Mouse (Mus musculus): ENCODE measurements around the gene Rbfox1. TPM values are rescaled to one million over a fixed set of nuclear protein-coding genes. Genes with fewer than 3 reads are reported as not detected.

Rbfox1 gene
- polyA plus RNA-seq, 1 experiment from 2014 or later: 223 TPM

DNA sequence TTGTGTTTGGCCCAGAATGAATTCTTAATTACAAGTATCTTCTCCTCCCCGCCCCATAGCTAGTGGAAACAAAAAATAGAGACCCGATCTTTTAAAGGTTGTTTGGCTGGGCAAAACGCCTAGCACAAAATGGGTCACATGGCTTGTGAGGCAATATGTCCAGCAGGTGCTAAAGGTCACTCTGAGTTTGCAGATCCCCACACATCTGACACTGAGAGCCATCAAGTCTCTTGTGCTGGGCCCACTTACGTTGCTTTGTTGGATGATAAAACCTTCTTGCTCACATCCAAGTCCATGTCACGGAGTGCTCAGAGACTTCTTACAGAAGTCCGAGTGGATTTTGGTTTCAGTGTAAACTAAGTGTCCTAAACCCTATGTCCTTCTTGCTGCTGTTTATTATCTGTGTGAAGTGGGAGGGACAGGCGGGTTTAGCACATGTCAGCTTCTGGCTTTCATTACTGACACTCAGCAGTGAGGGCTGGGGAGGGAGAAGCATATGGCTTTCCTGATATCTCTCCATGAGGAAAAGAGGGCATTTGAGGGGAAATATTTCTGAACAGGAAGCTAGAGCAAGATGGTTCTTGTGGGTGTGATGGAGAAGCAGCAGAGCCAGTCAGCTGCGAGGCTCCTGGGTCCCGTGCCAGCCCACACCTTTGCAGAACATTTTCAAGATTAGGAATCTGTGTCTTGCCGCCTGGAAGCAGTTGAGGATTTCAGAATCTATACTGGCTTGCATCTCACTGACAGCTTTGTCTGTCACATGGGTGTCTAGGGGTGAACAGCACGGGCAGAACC is 1214.5 kb downstream of the Rbfox1 start:
- Histone ChIP-seq H3K9ac (no peak overlapping the region), H3K4me3 (no peak overlapping the region), H3K9me3 (no peaks in the 10 kb centered on the region), H3K27me3 (replicated peaks) (no peaks in the 10 kb centered on the region), H3K4me1 (no peaks in the 10 kb centered on the region), H3K36me3 (replicated peaks) (no peaks in the 10 kb centered on the region), H3K4me2 (no peak overlapping the region), H3K27ac (no peak overlapping the region)
- 85% methylated on average over 11 of the region's 11 CpGs for WGBS
- no peak for ATAC-seq (replicated peaks)

DNA sequence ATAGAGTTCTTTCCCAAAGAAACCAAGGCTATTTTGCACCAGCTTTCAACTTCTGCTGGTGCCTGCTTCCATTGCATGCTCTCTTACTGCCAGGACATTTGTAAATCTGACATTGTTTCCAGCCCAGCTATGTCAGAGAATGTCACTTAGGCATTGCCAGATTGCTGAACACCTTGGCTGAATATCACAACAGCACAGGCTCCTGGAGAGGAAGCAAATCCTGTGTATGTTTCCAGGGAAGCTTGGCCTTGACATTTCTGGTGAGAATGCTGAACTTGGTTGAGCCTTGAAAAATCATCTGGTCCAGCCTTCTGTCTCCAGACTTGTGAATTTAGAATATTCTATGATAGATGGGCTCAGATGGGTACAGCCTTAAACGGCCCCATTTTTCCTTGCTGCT is 1217.3 kb downstream of the Rbfox1 start:
- 89% methylated on average over 1 of the region's 1 CpGs for WGBS
- Histone ChIP-seq H3K4me3 (no peak overlapping the region), H3K9ac (no peak overlapping the region), H3K4me1 (no peaks in the 10 kb centered on the region), H3K27me3 (replicated peaks) (no peaks in the 10 kb centered on the region), H3K27ac (no peak overlapping the region), H3K4me2 (no peak overlapping the region), H3K9me3 (no peaks in the 10 kb centered on the region), H3K36me3 (replicated peaks) (no peaks in the 10 kb centered on the region)
- ATAC-seq (replicated peaks): no peak

DNA sequence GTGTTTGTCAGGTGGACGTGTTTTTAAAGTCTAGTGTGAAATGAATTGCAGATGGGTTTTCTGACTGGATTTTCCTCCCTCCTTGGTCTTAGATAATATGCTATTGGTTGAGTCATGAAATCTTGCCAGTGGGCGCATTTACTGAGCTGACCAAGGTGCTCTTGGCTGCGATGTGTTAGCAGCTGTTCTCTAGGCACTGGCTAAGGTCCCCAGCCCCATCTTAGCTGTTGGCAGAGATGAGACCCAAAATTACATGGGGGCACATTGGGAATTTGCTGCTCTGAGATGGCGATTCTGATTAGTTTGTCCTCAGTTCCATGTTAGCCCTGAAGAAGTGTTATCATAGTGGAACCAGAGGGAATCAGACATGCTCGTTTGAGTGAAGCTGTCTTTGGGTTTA is 1218.1 kb downstream of the Rbfox1 start:
- Histone ChIP-seq H3K36me3 (replicated peaks) (no peaks in the 10 kb centered on the region), H3K27me3 (replicated peaks) (no peaks in the 10 kb centered on the region), H3K4me3 (no peak overlapping the region), H3K27ac (no peak overlapping the region), H3K4me2 (no peak overlapping the region), H3K4me1 (no peaks in the 10 kb centered on the region), H3K9me3 (no peaks in the 10 kb centered on the region), H3K9ac (no peak overlapping the region)
- ATAC-seq (replicated peaks): no peak
- 81% methylated on average over 5 of the region's 5 CpGs for WGBS

DNA sequence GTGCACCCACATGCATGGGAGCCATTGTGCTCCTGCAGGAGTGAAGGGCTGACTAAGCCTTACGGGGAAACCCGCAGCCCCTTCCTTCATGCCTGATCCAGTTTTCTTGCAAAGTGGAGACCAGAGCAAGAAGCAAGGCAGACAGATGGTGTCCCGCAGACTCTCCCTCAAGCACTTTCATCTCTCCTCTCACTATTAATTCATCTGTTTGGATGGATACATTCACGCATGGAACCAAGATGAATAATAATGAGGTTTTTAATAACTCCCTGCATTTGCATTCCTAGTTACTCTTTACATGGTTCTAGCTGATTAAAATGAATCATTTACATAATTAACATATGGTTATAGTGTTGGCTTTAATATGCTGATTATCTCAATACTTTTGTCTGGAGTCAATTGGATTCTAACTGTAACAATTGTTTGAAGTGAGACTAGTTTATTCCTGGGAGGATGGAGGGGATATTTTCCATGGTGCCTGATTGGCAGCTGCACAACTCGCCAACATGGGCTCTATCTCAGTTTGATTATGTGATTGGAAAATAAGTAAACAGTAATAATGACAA is 1221.4 kb downstream of the Rbfox1 start:
- Histone ChIP-seq H3K27me3 (replicated peaks) (no peaks in the 10 kb centered on the region), H3K9ac (no peak overlapping the region), H3K4me1 (no peaks in the 10 kb centered on the region), H3K36me3 (replicated peaks) (no peaks in the 10 kb centered on the region), H3K4me3 (no peak overlapping the region), H3K27ac (0 out of 2 replicates have a peak overlapping the region, but pooled peaks have one; percentile 48), H3K9me3 (no peaks in the 10 kb centered on the region), H3K4me2 (no peak overlapping the region)
- 54% methylated on average over 5 of the region's 5 CpGs for WGBS
- ATAC-seq (replicated peaks): peak; percentile 78

DNA sequence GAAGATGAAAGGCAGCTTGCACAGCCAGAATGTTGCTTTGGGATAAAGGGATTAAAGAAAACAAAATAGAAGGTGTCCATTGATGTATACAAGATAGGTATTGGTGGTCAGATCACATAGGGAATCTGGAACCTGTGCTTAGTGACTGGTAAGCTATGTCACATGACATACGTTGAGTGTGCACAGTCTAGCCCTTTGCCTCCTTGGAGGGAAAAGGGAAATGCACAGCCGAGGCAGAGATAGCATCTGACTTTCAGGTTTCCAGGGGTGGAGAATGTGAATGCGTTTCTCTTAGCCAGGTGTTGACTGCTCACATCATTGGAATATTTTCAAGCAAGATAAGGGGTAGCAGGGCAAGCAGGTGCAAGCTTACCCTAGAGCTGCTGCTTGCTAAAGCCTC is 1230.8 kb downstream of the Rbfox1 start:
- no peak overlapping the region for H3K4me3 ChIP-seq
- WGBS: 85% methylated on average over 3 of the region's 3 CpGs
- no peak overlapping the region for H3K4me2 ChIP-seq
- H3K36me3 ChIP-seq (replicated peaks): no peaks in the 10 kb centered on the region
- H3K27me3 ChIP-seq (replicated peaks): no peaks in the 10 kb centered on the region
- ATAC-seq (replicated peaks): no peak
- H3K27ac ChIP-seq: no peak overlapping the region
- no peaks in the 10 kb centered on the region for H3K4me1 ChIP-seq
- no peak overlapping the region for H3K9ac ChIP-seq
- no peaks in the 10 kb centered on the region for H3K9me3 ChIP-seq

DNA sequence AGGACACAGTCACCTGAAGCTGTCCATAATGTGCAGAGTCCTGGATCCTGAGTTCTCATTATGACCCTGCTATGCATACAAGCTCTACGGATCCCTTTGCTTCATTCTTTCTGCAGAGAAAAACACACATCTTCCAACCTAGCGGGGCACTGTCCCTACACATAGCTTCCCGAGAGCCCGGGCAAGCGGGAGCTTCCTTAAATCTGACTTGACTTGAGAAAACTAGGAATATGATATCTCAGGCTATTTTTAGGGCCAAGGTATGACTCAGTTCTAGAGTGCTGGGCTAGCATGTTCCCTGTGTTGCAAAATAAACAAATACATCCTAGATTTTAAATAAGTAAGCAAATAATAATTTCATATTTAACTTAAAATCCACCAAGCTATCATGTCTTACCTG is 1244.4 kb downstream of the Rbfox1 start:
- no peaks in the 10 kb centered on the region for H3K36me3 ChIP-seq (replicated peaks)
- no peak overlapping the region for H3K4me2 ChIP-seq
- ATAC-seq (replicated peaks): no peak
- H3K4me3 ChIP-seq: no peak overlapping the region
- H3K4me1 ChIP-seq: no peaks in the 10 kb centered on the region
- no peaks in the 10 kb centered on the region for H3K27me3 ChIP-seq (replicated peaks)
- 94% methylated on average over 5 of the region's 5 CpGs for WGBS
- no peaks in the 10 kb centered on the region for H3K9me3 ChIP-seq
- H3K27ac ChIP-seq: no peak overlapping the region
- H3K9ac ChIP-seq: no peak overlapping the region

DNA sequence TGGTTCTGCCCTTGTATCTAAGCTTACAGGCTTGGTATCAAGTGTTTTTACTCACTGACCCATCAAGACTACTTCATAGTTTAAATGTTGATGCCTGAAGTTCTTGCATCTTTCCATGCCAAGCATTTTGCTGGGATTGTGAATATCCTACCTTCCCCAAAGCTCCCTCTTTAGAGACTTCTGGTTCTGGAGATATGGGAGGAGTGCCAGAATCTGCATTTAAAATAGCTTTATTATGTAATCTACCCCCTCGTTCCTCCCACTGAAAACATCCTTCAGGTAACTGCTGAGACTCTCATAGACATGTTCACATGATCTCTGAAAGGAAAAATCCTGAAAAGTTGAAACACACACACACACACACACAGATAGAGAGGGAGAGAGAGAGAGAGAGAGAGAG is 1247.3 kb downstream of the Rbfox1 start:
- no peaks in the 10 kb centered on the region for H3K4me1 ChIP-seq
- no peak overlapping the region for H3K27ac ChIP-seq
- H3K36me3 ChIP-seq (replicated peaks): no peaks in the 10 kb centered on the region
- no peak overlapping the region for H3K4me2 ChIP-seq
- no peak overlapping the region for H3K9ac ChIP-seq
- H3K9me3 ChIP-seq: no peaks in the 10 kb centered on the region
- no peaks in the 10 kb centered on the region for H3K27me3 ChIP-seq (replicated peaks)
- no peak overlapping the region for H3K4me3 ChIP-seq
- WGBS: 80% methylated on average over 1 of the region's 1 CpGs
- ATAC-seq (replicated peaks): no peak

DNA sequence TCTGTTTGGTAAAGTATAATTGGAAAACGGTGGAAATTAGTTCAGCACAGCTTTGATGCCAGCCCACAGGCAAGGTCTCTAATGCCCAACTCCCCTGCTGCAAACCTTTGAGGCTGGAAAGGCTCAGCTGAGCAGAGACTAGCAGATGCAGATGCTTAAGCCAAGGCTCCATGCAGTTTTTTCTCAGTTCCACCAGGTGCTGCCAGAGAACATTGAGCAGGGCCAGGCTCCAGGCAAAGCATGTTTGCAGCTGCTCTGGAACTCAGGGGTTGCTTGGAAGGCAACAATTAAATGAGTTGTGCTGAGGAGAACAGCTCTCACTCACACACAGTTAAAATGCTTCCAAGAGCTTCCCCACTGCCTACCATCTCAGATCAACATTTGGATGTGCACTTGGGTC is 1251.8 kb downstream of the Rbfox1 start:
- peak; percentile 33; the same call in 1 of the 2 replicates for ATAC-seq (replicated peaks)
- Histone ChIP-seq H3K27ac (0 out of 2 replicates have a peak overlapping the region, but pooled peaks have one; percentile 0), H3K9ac (no peak overlapping the region), H3K36me3 (replicated peaks) (no peaks in the 10 kb centered on the region), H3K4me1 (peaks cover 10% of the 10 kb centered on the region), H3K4me3 (no peak overlapping the region), H3K27me3 (replicated peaks) (no peaks in the 10 kb centered on the region), H3K4me2 (no peak overlapping the region), H3K9me3 (no peaks in the 10 kb centered on the region)
- WGBS: 43% methylated on average over 1 of the region's 1 CpGs

DNA sequence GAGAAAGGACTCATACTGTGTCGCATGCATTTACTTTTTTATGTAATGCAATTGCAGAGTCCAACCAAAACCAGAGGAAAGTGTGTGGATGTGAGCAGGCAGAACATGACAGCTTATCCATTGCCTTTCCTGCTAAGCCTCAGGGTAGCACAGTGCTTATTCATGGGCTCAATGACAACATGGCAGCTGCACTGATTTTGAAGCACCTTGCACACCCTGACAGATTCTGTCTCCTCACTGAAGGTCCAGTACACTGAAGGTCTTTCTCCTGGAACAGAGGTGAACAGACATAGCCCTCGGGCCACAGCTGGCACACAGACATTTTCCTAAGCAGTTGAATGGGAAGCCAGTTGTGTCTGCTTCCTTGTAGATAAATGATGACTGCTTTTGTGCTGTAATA is 1254.3 kb downstream of the Rbfox1 start:
- H3K4me2 ChIP-seq: no peak overlapping the region
- no peaks in the 10 kb centered on the region for H3K27me3 ChIP-seq (replicated peaks)
- no peak for ATAC-seq (replicated peaks)
- H3K27ac ChIP-seq: no peak overlapping the region
- 80% methylated on average over 2 of the region's 2 CpGs for WGBS
- no peak overlapping the region for H3K4me3 ChIP-seq
- no peak overlapping the region for H3K9ac ChIP-seq
- H3K9me3 ChIP-seq: no peaks in the 10 kb centered on the region
- peaks cover 10% of the 10 kb centered on the region for H3K4me1 ChIP-seq
- no peaks in the 10 kb centered on the region for H3K36me3 ChIP-seq (replicated peaks)

DNA sequence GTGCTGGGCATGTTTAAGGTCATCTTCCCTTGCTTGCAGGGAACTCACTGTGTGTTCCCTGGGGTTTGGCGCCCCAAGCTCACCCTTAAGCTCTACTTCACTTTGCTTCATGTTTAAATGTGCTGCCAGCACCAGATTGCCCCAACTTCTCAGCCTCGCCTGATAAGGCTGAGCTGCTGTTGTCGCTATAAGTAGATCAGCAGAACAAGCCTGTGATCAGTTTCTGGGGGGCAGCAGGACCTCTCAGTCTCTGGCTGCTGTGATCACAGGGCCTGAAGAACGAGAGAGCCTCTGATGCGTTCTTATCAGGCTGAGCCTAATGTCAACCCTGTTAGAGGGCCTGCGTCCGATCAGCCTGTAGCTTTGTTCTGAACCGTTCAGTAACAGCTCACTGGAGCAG is 1255.8 kb downstream of the Rbfox1 start:
- H3K9me3 ChIP-seq: no peaks in the 10 kb centered on the region
- WGBS: 39% methylated on average over 8 of the region's 8 CpGs
- H3K27me3 ChIP-seq (replicated peaks): no peaks in the 10 kb centered on the region
- no peak overlapping the region for H3K4me3 ChIP-seq
- H3K4me2 ChIP-seq: no peak overlapping the region
- no peak for ATAC-seq (replicated peaks)
- H3K9ac ChIP-seq: no peak overlapping the region
- peak overlapping the region; percentile 30 for H3K27ac ChIP-seq
- H3K4me1 ChIP-seq: peaks cover 18% of the 10 kb centered on the region
- no peaks in the 10 kb centered on the region for H3K36me3 ChIP-seq (replicated peaks)

DNA sequence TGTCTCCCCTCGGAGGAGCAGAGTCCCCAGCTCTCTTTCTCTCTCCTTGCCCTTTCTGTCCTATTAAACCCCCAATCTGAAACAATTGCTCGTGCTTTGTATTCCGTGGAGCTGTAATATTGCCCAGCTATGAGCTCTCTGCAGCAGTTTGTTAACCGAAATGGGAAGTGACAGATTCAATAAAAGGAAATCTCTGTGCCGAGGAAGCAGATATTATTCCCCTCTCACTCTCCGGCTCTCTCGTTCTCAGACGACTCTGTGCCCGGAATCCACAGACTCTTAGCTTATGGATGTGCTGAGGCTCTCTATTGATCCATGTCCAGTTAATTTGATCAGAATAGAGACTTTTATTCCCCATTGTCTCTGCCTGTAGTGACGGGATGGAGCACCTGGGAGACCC is 1260.3 kb downstream of the Rbfox1 start:
- H3K4me3 ChIP-seq: no peak overlapping the region
- 33% methylated on average over 10 of the region's 10 CpGs for WGBS
- no peaks in the 10 kb centered on the region for H3K27me3 ChIP-seq (replicated peaks)
- no peak overlapping the region for H3K4me2 ChIP-seq
- H3K27ac ChIP-seq: peak overlapping the region; percentile 58
- no peak for ATAC-seq (replicated peaks)
- no peak overlapping the region for H3K9ac ChIP-seq
- no peaks in the 10 kb centered on the region for H3K36me3 ChIP-seq (replicated peaks)
- H3K4me1 ChIP-seq: peaks cover 59% of the 10 kb centered on the region
- no peaks in the 10 kb centered on the region for H3K9me3 ChIP-seq

DNA sequence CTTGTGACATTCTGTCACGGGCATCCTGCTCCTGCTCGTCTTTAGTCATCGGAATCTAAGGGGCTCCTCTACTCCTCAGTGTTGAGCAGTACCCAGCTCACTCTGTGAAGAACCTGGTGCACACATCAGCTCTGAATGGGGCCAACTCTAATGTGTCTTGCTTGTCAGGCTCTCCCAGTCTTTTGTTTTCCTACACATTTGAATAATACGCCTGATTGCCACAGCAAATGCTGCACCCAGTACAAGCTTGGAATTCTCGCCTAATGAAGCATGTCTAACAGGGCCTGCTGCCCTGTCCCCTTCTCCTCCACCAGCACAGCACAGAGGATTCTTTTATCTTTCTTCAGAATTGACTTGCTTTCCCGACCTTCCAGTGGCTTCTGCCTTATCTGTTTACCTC is 1261.3 kb downstream of the Rbfox1 start:
- no peaks in the 10 kb centered on the region for H3K9me3 ChIP-seq

DNA sequence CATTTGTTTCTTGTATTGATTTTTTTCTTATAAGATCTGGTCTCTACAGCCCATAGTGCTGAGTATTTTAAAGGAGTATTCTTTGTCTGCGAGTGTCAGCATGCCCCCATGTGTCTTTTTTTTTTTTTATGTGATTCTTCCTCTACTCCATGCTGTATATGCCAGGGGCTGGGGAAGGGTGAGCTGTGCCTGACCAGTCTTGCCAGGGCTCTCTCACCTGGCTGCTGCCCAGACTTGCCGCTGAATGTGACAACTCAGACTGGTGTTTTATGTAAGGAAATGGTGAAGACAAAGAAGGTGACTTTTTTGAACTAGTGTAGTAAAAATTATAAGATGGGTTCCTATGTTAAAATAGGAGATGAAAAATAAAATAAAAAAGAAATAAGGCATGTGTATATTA is 1262.7 kb downstream of the Rbfox1 start:
- Histone ChIP-seq H3K27ac (no peak overlapping the region), H3K9ac (no peak overlapping the region)

More for the DNA sequence above, 1261.3 kb downstream of the Rbfox1 start:
- ATAC-seq (replicated peaks): 0 out of 2 replicates have a peak, but pooled peaks have one; percentile 28
- Histone ChIP-seq H3K27ac (peak overlapping the region; percentile 12), H3K4me1 (peaks cover 57% of the 10 kb centered on the region), H3K4me2 (no peak overlapping the region), H3K4me3 (no peak overlapping the region), H3K36me3 (replicated peaks) (no peaks in the 10 kb centered on the region), H3K27me3 (replicated peaks) (no peaks in the 10 kb centered on the region), H3K9ac (no peak overlapping the region)
- WGBS: 11% methylated on average over 6 of the region's 6 CpGs

More for the DNA sequence above, 1262.7 kb downstream of the Rbfox1 start:
- Histone ChIP-seq H3K4me3 (no peak overlapping the region), H3K36me3 (replicated peaks) (no peaks in the 10 kb centered on the region), H3K9me3 (no peaks in the 10 kb centered on the region), H3K4me2 (no peak overlapping the region), H3K27me3 (replicated peaks) (no peaks in the 10 kb centered on the region), H3K4me1 (peaks cover 57% of the 10 kb centered on the region)
- 61% methylated on average over 2 of the region's 2 CpGs for WGBS
- ATAC-seq (replicated peaks): no peak
